Mouse (Mus musculus) kidney, adult 2 months (tissue): Measurements from ENCODE around the gene Sik2.

Experiments
- CTCF ChIP-seq: fragments of 200-500 bp; conservative IDR thresholded peaks from 2 replicates; pipeline ENCODE4 v1.5.1; 2011; ENCODE audit warnings: low read depth, mild to moderate bottlenecking, control low read depth, low read length, moderate library complexity, mixed read lengths; ENCODE audit not compliant: insufficient read depth, insufficient read length
- POLR2A ChIP-seq: fragments of 200-500 bp; IDR thresholded peaks from one replicate; pipeline ENCODE4 v1.6.1; 2011; ENCODE audit warnings: low read depth, low read length, control low read depth

- no peak for TF ChIP-seq CTCF
- no peak for TF ChIP-seq POLR2A
Observed at GRCm38 (mm10) chr9:50884741-50885599, 123.9 kb downstream of the Sik2 start.
